Mouse (Mus musculus): Measurements from ENCODE around the gene Bcar1.

Bcar1 gene

GRCm38 (mm10) chr8:111681153-111681552 lies 62.5 kb downstream of the Bcar1 start:
- no peak for DNase-seq (ENCODE audit: low spot score in 2 of 2)

DNA sequence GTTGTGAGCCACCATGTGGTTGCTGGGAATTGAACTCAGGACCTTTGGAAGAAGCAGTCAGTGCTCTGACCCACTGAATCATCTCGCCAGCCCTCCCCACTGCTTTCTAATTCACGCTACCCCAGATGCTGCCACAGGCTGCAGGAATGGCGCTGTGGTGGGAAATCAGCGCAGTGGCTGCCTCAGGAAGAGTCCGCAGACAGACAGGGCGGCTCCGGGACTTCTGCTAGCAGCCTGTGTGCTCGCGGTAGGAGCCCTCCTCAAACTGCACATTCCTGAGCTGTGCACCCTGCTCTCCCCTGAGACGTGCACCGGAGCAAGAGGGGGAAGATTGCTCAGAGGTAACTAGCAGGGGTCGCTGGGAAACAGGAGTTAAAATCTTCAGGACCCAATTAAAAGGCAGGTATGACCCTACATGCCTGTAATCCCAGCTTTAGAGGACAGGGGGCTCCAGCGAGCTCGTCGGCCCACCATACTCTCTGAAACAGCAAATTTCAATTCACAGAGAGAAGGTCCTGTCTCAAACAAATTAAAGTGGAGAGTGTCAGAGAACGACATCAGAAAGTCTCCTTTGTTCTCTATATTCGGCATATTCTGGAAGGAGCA lies 63.1 kb downstream of the Bcar1 start:
- no peak for DNase-seq (ENCODE audit: low spot score in 2 of 2)

- no peak for DNase-seq (ENCODE audit: low spot score in 2 of 2)
Observed at GRCm38 (mm10) chr8:111678848-111679247, 64.8 kb downstream of the Bcar1 start.

- peak; percentile 53 to 78 for DNase-seq (ENCODE audit: low spot score in 2 of 2)
Observed at GRCm38 (mm10) chr8:111678111-111678510, 65.5 kb downstream of the Bcar1 start.

GRCm38 (mm10) chr8:111676237-111676636 lies 67.4 kb downstream of the Bcar1 start:
- DNase-seq (ENCODE audit: low spot score in 2 of 2), result peak in 1 of 2 experiments; percentile 69

DNA sequence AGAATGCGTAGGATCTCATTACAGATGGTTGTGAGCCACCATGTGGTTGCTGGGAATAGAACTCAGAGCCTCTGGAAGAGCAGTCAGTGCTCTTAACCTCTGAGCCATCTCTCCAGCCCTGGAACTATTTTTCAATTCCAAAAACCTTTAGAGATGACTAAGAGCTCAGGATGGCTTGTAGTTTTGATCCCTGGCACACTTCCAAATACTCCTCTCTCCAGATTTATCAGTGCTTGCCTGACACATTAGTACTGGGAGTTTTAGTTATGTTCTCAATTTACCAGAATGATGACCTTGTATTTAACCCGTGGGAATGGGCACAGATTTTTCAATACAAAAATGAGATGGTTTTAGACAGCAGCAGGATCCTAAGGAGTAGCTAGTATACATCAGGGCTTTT lies 76.9 kb downstream of the Bcar1 start:
- DNase-seq (ENCODE audit: low spot score in 2 of 2), result no peak

- peak; percentile 71 to 87 for DNase-seq (ENCODE audit: low spot score in 2 of 2)
Observed at GRCm38 (mm10) chr8:111662473-111662872, 81.1 kb downstream of the Bcar1 start.
